Comparison of ENCODE assay signal across 18 mouse cellular contexts in genomic region chr7:92804919-92805668, GRCm38 (mm10).
A peak's percentile ranks its signal among the peaks of the same experiment; 100 is the strongest.
DNase-seq lines count a peak whose midpoint lies in the region; ATAC-seq lines count a peak whose summit lies in the region.
"Had no signal": no experiment of that assay in that cellular context is flagged by ENCODE, and none has a peak within 500 bp of the region (broad histone marks: within the 10 kb centered on the region; RNA-seq: fewer than 3 reads in every experiment).

No protein-coding gene starts in this region.

- H3K4me2 ChIP-seq in midbrain, embryonic 14.5 days (ENCODE audit: low read length): no peak overlapping the region
- H3K4me2 ChIP-seq: embryonic facial prominence, embryonic 12.5 days; forebrain, embryonic 13.5 days; heart, embryonic 13.5 days; hindbrain, embryonic 15.5 days had no signal

- no peak for DNase-seq in cerebellum, postnatal 36 days
- peak; percentile 33 to 36 for DNase-seq in cerebellum, postnatal 10 days
- DNase-seq in cerebellum, postnatal 4 days (ENCODE audit: low spot score in 2 of 2): no peak
- peak; percentile 56 for DNase-seq in heart, adult 11 months
- no peak for DNase-seq in heart, embryonic 10.5 days (ENCODE audit: low spot score)
- no peak for DNase-seq in midbrain, embryonic 14.5 days
- DNase-seq: adrenal gland, postnatal 10 days; B cell, adult 2 months; gastrocnemius, postnatal 14 days; heart, postnatal 36 days; kidney, adult 2 months had no signal

- no peak overlapping the region for H3K27ac ChIP-seq in heart, embryonic 10.5 days
- H3K27ac ChIP-seq in midbrain, embryonic 14.5 days (replicated peaks; ENCODE audit: low read depth, low read length): no peak overlapping the region
- H3K27ac ChIP-seq: embryonic facial prominence, embryonic 12.5 days; forebrain, embryonic 13.5 days; heart, embryonic 13.5 days; hindbrain, embryonic 15.5 days had no signal

- H3K9ac ChIP-seq in midbrain, embryonic 14.5 days (replicated peaks; ENCODE audit: low read length): no peak overlapping the region
- H3K9ac ChIP-seq: embryonic facial prominence, embryonic 12.5 days; forebrain, embryonic 13.5 days; heart, embryonic 13.5 days; hindbrain, embryonic 15.5 days had no signal

- no peaks in the 10 kb centered on the region for H3K27me3 ChIP-seq in heart, embryonic 10.5 days (ENCODE audit: insufficient read depth, poor library complexity, severe bottlenecking)
- H3K27me3 ChIP-seq in midbrain, embryonic 14.5 days (ENCODE audit: control insufficient read depth, insufficient read depth, low read length): no peaks in the 10 kb centered on the region
- H3K27me3 ChIP-seq: embryonic facial prominence, embryonic 12.5 days; forebrain, embryonic 13.5 days; heart, embryonic 13.5 days; hindbrain, embryonic 15.5 days had no signal

- H3K9me3 ChIP-seq in heart, embryonic 10.5 days: no peaks in the 10 kb centered on the region
- no peaks in the 10 kb centered on the region for H3K9me3 ChIP-seq in midbrain, embryonic 14.5 days (ENCODE audit: control insufficient read depth, low read length)
- H3K9me3 ChIP-seq: embryonic facial prominence, embryonic 12.5 days; forebrain, embryonic 13.5 days; heart, embryonic 13.5 days; hindbrain, embryonic 15.5 days had no signal

- 0 out of 2 replicates have a peak, but pooled peaks have one; percentile 64 for ATAC-seq in cerebellum, adult (ENCODE audit: insufficient number of reproducible peaks, low FRiP score, low TSS enrichment)
- no peak for ATAC-seq in midbrain, embryonic 14.5 days (ENCODE audit: low FRiP score, low TSS enrichment)
- ATAC-seq: CD4-positive, CD25-positive, alpha-beta regulatory T cell, adult 4 months; forebrain, embryonic 13.5 days; intestine, embryonic 16.5 days had no signal

- no peaks in the 10 kb centered on the region for H3K4me1 ChIP-seq in heart, embryonic 10.5 days
- 0 out of 2 replicates have a peak, but pooled peaks cover under 1% of the 10 kb centered on the region for H3K4me1 ChIP-seq in midbrain, embryonic 14.5 days (ENCODE audit: control insufficient read depth, insufficient read depth, low read length)
- H3K4me1 ChIP-seq: embryonic facial prominence, embryonic 12.5 days had no signal

- no peak overlapping the region for H3K4me3 ChIP-seq in heart, embryonic 10.5 days
- H3K4me3 ChIP-seq in midbrain, embryonic 14.5 days (replicated peaks; ENCODE audit: low read depth, low read length): no peak overlapping the region
- H3K4me3 ChIP-seq: embryonic facial prominence, embryonic 12.5 days; forebrain, embryonic 13.5 days; heart, embryonic 13.5 days; hindbrain, embryonic 15.5 days had no signal

- WGBS in heart, embryonic 10.5 days: 86% methylated on average over 9 of the region's 9 CpGs
- 95% methylated on average over 9 of the region's 9 CpGs for WGBS in midbrain, embryonic 14.5 days

- no peaks in the 10 kb centered on the region for H3K36me3 ChIP-seq in heart, embryonic 10.5 days
- no peaks in the 10 kb centered on the region for H3K36me3 ChIP-seq in midbrain, embryonic 14.5 days (ENCODE audit: control insufficient read depth, insufficient read depth, low read length)
- H3K36me3 ChIP-seq: embryonic facial prominence, embryonic 12.5 days; heart, embryonic 13.5 days; hindbrain, embryonic 15.5 days had no signal

Comparison
In these comparisons a context has a peak if more than half of its experiments do, and no peak if none do; other contexts are left out.
1. DNase-seq: peak in cerebellum, postnatal 10 days (2 of 2) and heart, adult 11 months (single experiment); none in cerebellum, postnatal 36 days (0 of 2), cerebellum, postnatal 4 days (0 of 2), heart, embryonic 10.5 days (single experiment) and midbrain, embryonic 14.5 days (single experiment).